Mouse (Mus musculus) adipocyte (in vitro differentiated cells): ENCODE data around the gene Mrps35.

Experiments used
- DNase-seq: peaks from one replicate; pipeline ENCODE4 v3.0.0-alpha.2; 2016; ENCODE audit warnings: low spot score

The Mrps35 gene

GRCm38 (mm10) chr6:147088517-147088916 lies 46.0 kb downstream of the Mrps35 start:
- no peak for DNase-seq

- DNase-seq: no peak
Measured at GRCm38 (mm10) chr6:147090191-147090590, 47.6 kb downstream of the Mrps35 start.

- DNase-seq: peak; percentile 72
Measured at GRCm38 (mm10) chr6:147091136-147092120, 48.9 kb downstream of the Mrps35 start, which contains the start of gene Klhl42. Gene Klhl42, plus strand, starts transcription at chr6:147091379.

- peak; percentile 81 for DNase-seq
Measured at GRCm38 (mm10) chr6:147092136-147092535, 49.6 kb downstream of the Mrps35 start.

- no peak for DNase-seq
Measured at GRCm38 (mm10) chr6:147094771-147095170, 52.2 kb downstream of the Mrps35 start.

- no peak for DNase-seq
Measured at GRCm38 (mm10) chr6:147096109-147096508, 53.5 kb downstream of the Mrps35 start.

- DNase-seq: no peak
Measured at GRCm38 (mm10) chr6:147096934-147097333, 54.4 kb downstream of the Mrps35 start.

GRCm38 (mm10) chr6:147097346-147097929 lies 54.9 kb downstream of the Mrps35 start:
- DNase-seq: no peak

GRCm38 (mm10) chr6:147099458-147100277 lies 57.1 kb downstream of the Mrps35 start:
- no peak for DNase-seq

GRCm38 (mm10) chr6:147102293-147102692 lies 59.7 kb downstream of the Mrps35 start:
- DNase-seq: no peak

- DNase-seq: no peak
Measured at GRCm38 (mm10) chr6:147105529-147105928, 63.0 kb downstream of the Mrps35 start.

- DNase-seq: no peak
Measured at GRCm38 (mm10) chr6:147106716-147107115, 64.2 kb downstream of the Mrps35 start.

GRCm38 (mm10) chr6:147109283-147109682 lies 66.7 kb downstream of the Mrps35 start:
- DNase-seq: no peak

GRCm38 (mm10) chr6:147116579-147116978 lies 74.0 kb downstream of the Mrps35 start:
- peak; percentile 47 for DNase-seq

GRCm38 (mm10) chr6:147117764-147118163 lies 75.2 kb downstream of the Mrps35 start:
- DNase-seq: no peak

- no peak for DNase-seq
Measured at GRCm38 (mm10) chr6:147118190-147118589, 75.6 kb downstream of the Mrps35 start.

- no peak for DNase-seq
Measured at GRCm38 (mm10) chr6:147121320-147121719, 78.8 kb downstream of the Mrps35 start.
